Mouse (Mus musculus): ENCODE measurements around the gene Ankrd2. TPM values are rescaled to one million over a fixed set of nuclear protein-coding genes. Genes with fewer than 3 reads are reported as not detected.
A peak's percentile ranks its signal among the peaks of the same experiment; 100 is the strongest.

Gene Ankrd2
- polyA plus RNA-seq, 1 experiment, result not detected

DNA sequence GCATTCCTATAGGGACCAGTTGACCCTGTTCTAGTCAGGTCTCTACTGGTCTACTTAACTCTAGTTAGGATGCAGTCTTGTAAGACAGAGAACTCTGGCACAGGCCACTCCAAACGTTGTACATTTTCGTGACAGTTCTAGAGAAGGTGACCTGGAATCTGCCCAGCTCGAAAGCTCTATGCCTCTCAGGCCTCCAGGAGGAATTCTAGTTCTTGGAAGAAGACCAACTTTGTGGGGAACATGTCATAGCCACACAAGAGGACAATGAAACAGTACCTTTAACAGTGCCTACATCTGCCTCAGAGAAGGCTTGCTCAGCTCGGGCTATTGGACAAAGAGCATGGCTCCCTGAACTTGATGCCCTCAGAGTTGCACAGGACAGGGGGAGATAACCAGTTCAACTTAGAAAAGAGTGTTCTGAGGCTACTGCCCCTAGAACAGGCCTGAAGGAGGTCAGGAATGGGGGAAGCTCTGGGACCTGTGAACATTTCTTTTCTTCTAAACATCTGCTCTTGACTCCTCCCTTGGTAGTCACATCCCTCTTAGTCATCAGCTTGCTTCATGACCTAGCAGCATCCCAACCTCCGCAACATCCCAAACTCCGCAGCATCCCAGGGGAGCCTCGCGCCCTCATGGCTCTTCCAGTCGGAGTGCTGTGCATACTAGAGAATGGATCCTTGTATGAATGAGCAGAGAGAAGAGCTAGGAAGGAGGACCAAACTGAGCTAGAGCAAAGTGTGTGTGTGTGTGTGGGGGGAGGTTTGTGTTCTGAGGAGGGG lies 36.8 kb upstream of the Ankrd2 start:
- no peak for TF ChIP-seq CTCF (IDR thresholded peaks at IDR 0.05; ENCODE audit: borderline replicate concordance, insufficient read depth, low read length)
- no peak for TF ChIP-seq POLR2A (IDR thresholded peaks at IDR 0.05; ENCODE audit: low read depth, low read length)
- Histone ChIP-seq H3K27ac (ENCODE audit: insufficient read depth, low read length) (no peak overlapping the region), H3K4me1 (ENCODE audit: control insufficient read depth, insufficient read depth, low read length) (peaks cover 18% of the 10 kb centered on the region), H3K4me3 (ENCODE audit: insufficient read depth, low read length) (no peak overlapping the region)

DNA sequence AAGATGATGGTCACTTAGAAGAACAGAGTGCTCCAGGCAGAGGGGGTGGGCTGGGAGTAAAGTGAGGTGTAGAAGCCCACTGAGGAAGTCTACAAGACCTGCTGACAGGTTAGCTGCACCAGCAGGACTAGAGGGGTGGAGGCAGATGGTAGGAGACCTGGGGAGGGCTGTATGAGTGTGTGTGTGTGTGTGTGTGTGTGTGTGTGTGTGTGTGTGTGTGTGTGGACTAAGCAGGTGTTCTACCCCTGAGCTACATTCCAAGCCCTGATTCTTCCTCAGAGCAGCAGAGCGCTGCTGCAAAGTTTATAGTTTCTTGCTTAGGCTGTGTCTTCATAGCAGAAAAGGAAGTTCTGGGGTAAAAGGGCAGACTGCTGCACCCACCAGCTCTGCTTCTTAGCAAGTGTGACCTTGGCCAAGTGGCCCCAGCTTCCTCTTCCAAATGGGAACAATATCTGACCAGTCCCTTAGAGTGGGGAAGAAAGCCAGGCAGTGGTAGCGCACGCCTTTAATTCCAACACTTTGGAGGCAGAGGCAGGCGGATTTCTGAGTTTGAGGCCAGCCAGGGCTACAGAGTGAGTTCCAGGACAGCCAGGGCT lies 36.0 kb upstream of the Ankrd2 start:
- Histone ChIP-seq H3K4me3 (ENCODE audit: insufficient read depth, low read length) (no peak overlapping the region), H3K27ac (ENCODE audit: insufficient read depth, low read length) (no peak overlapping the region), H3K4me1 (ENCODE audit: control insufficient read depth, insufficient read depth, low read length) (peaks cover 18% of the 10 kb centered on the region)
- TF ChIP-seq POLR2A (IDR thresholded peaks at IDR 0.05; ENCODE audit: low read depth, low read length) (no peak), CTCF (IDR thresholded peaks at IDR 0.05; ENCODE audit: borderline replicate concordance, insufficient read depth, low read length) (no peak)

GRCm38 (mm10) chr19:42000446-42000958 lies 35.3 kb upstream of the Ankrd2 start:
- H3K27ac ChIP-seq (ENCODE audit: insufficient read depth, low read length), result no peak overlapping the region
- TF ChIP-seq POLR2A (IDR thresholded peaks at IDR 0.05; ENCODE audit: low read depth, low read length), result no peak
- TF ChIP-seq CTCF (IDR thresholded peaks at IDR 0.05; ENCODE audit: borderline replicate concordance, insufficient read depth, low read length), result no peak
- H3K4me1 ChIP-seq (ENCODE audit: control insufficient read depth, insufficient read depth, low read length), result peaks cover 13% of the 10 kb centered on the region
- no peak overlapping the region for H3K4me3 ChIP-seq (ENCODE audit: insufficient read depth, low read length)

GRCm38 (mm10) chr19:42001253-42001980 lies 34.4 kb upstream of the Ankrd2 start:
- Histone ChIP-seq H3K27ac (ENCODE audit: insufficient read depth, low read length) (no peak overlapping the region), H3K4me1 (ENCODE audit: control insufficient read depth, insufficient read depth, low read length) (peaks cover 17% of the 10 kb centered on the region), H3K4me3 (ENCODE audit: insufficient read depth, low read length) (no peak overlapping the region)
- TF ChIP-seq CTCF (IDR thresholded peaks at IDR 0.05; ENCODE audit: borderline replicate concordance, insufficient read depth, low read length), result no peak
- no peak for TF ChIP-seq POLR2A (IDR thresholded peaks at IDR 0.05; ENCODE audit: low read depth, low read length)

DNA sequence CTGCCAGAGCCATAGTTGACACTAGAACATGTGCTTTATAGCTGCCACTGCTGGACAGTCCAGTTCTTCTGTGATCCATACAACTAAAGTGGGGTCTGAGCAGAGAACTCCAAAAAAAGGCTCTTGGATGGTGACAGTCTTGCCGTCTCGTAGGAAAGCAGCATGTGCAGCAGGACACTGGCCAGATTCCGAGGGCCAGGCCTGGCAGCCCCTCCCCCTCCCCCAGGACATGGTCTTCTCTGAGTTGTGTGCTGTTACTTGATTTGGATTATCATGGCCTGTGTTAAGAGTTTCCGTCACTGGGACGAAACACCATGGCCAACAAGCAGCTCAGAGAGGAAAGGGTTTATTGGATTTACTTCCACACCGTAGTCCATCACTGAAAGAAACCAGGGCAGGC lies 31.5 kb upstream of the Ankrd2 start:
- no peak overlapping the region for H3K27ac ChIP-seq (ENCODE audit: insufficient read depth, low read length)
- no peak overlapping the region for H3K4me3 ChIP-seq (ENCODE audit: insufficient read depth, low read length)
- H3K4me1 ChIP-seq (ENCODE audit: control insufficient read depth, insufficient read depth, low read length), result peaks cover 30% of the 10 kb centered on the region
- no peak for TF ChIP-seq CTCF (IDR thresholded peaks at IDR 0.05; ENCODE audit: borderline replicate concordance, insufficient read depth, low read length)
- TF ChIP-seq POLR2A (IDR thresholded peaks at IDR 0.05; ENCODE audit: low read depth, low read length), result no peak

GRCm38 (mm10) chr19:42005616-42006015 lies 30.2 kb upstream of the Ankrd2 start:
- H3K27ac ChIP-seq (ENCODE audit: insufficient read depth, low read length), result 0 out of 2 replicates have a peak overlapping the region, but pooled peaks have one; percentile 36
- H3K4me1 ChIP-seq (ENCODE audit: control insufficient read depth, insufficient read depth, low read length), result peaks cover 36% of the 10 kb centered on the region
- no peak for TF ChIP-seq POLR2A (IDR thresholded peaks at IDR 0.05; ENCODE audit: low read depth, low read length)
- no peak for TF ChIP-seq CTCF (IDR thresholded peaks at IDR 0.05; ENCODE audit: borderline replicate concordance, insufficient read depth, low read length)
- no peak overlapping the region for H3K4me3 ChIP-seq (ENCODE audit: insufficient read depth, low read length)

GRCm38 (mm10) chr19:42006568-42006967 lies 29.2 kb upstream of the Ankrd2 start:
- Histone ChIP-seq H3K27ac (ENCODE audit: insufficient read depth, low read length) (no peak overlapping the region; the same call in 1 of the 2 replicates), H3K4me1 (ENCODE audit: control insufficient read depth, insufficient read depth, low read length) (peaks cover 36% of the 10 kb centered on the region)
- TF ChIP-seq CTCF (IDR thresholded peaks at IDR 0.05; ENCODE audit: borderline replicate concordance, insufficient read depth, low read length), result no peak
- no peak for TF ChIP-seq POLR2A (IDR thresholded peaks at IDR 0.05; ENCODE audit: low read depth, low read length)

DNA sequence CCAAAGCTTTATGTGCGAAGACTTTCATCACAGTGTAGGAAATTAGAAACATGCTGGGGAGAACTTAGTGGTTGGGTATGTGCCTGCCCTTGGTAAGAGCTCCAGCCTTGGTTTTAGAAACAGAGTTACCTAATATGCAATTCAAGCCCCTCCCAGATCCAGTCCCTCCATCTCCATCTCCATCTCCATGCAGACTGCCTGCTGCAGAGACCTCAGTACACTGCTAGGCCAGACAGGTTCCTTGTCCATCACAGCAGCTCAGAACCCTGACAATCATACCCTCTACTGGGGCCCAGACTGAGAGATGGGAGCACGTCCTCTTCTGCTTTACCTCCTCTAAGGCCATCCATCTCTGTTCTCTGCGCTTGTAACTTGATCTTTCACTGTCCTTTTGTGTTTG lies 27.2 kb upstream of the Ankrd2 start:
- H3K27ac ChIP-seq (ENCODE audit: insufficient read depth, low read length), result peak overlapping the region; percentile 38
- no peak overlapping the region for H3K4me3 ChIP-seq (ENCODE audit: insufficient read depth, low read length)
- no peak for TF ChIP-seq POLR2A (IDR thresholded peaks at IDR 0.05; ENCODE audit: low read depth, low read length)
- no peak for TF ChIP-seq CTCF (IDR thresholded peaks at IDR 0.05; ENCODE audit: borderline replicate concordance, insufficient read depth, low read length)
- H3K4me1 ChIP-seq (ENCODE audit: control insufficient read depth, insufficient read depth, low read length), result peaks cover 36% of the 10 kb centered on the region

More at GRCm38 (mm10) chr19:42006568-42006967, 29.2 kb upstream of the Ankrd2 start:
- H3K4me3 ChIP-seq (ENCODE audit: insufficient read depth, low read length), result no peak overlapping the region

- Histone ChIP-seq H3K27ac (ENCODE audit: insufficient read depth, low read length) (peak overlapping the region; percentile 38), H3K4me3 (ENCODE audit: insufficient read depth, low read length) (no peak overlapping the region), H3K4me1 (ENCODE audit: control insufficient read depth, insufficient read depth, low read length) (peaks cover 36% of the 10 kb centered on the region)
- no peak for TF ChIP-seq POLR2A (IDR thresholded peaks at IDR 0.05; ENCODE audit: low read depth, low read length)
- TF ChIP-seq CTCF (IDR thresholded peaks at IDR 0.05; ENCODE audit: borderline replicate concordance, insufficient read depth, low read length), result no peak
Measured at GRCm38 (mm10) chr19:42009067-42009466, 26.7 kb upstream of the Ankrd2 start.

Data from embryonic fibroblast, embryonic 13.5 days (primary cell).